Mouse (Mus musculus): ENCODE results near the gene Cipc. TPM values are rescaled to one million over a fixed set of nuclear protein-coding genes. Genes with fewer than 3 reads are reported as not detected.
A peak's percentile ranks its signal among the peaks of the same experiment; 100 is the strongest.

Gene Cipc
- total and polyA plus RNA-seq, 3 experiments: 42.7 to 89.5 (median 70.0) TPM

DNA sequence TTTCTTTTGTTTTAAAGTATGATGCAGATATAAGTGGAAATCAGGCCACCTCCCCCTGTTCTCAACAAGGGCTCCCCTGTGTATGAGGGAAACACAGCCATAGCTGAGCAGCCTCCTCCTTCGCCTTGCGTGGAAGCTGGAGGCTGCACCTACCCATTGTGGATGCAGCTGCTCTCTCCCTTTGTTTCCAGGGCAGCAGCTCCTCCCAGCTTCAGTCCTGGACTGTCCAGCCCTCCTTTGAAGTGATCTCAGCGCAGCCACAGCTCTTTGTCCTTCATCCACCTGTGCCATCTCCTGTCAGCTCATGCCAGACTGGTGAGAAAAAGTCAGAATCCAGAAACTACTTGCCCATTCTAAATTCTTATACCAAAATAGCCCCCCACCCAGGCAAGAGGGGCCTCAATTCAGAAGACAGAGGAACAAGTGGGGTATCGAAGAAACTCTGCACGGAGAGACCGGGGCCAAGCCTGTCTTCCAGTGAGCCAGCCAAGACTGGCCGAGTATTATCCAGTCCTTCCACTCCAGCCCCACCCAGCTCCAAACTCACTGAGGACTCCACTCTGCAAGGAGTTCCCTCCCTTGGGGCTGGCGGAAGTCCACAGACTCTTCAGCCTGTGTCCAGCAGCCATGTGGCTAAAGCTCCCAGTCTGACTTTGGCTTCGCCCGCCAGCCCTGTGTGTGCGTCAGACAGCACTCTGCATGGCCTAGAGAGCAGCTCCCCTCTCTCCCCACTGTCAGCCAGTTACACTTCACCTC is 14.9 kb downstream of the Cipc start:
- ATAC-seq (ENCODE audit: extremely low read depth, insufficient number of reproducible peaks, low FRiP score, poor library complexity, severe bottlenecking) (no peak), DNase-seq (ENCODE audit: low spot score) (no peak)
- H3K4me1 ChIP-seq (ENCODE audit: insufficient read depth, low read depth, low read length): no peaks in the 10 kb centered on the region
- peaks cover 92% of the 10 kb centered on the region for H3K36me3 ChIP-seq (replicated peaks)
- TF ChIP-seq GATA2 (IDR thresholded peaks at IDR 0.05; ENCODE audit: borderline replicate concordance, low read depth, low read length) (no peak), GATA1 (IDR thresholded peaks at IDR 0.05; ENCODE audit: borderline replicate concordance, low read length) (no peak), CTCF (IDR thresholded peaks at IDR 0.05; ENCODE audit: low read depth, low read length) (no peak), TAL1 (conservative IDR thresholded peaks at IDR 0.05; ENCODE audit: low read depth, low read length) (no peak), POLR2AphosphoS5 (IDR thresholded peaks at IDR 0.05; ENCODE audit: insufficient replicate concordance, low read depth, low read length) (no peak)
- H3K9me3 ChIP-seq (replicated peaks): no peaks in the 10 kb centered on the region
- no peak overlapping the region for H3K4me3 ChIP-seq (ENCODE audit: low read depth, low read length)
- H3K27me3 ChIP-seq (ENCODE audit: insufficient read depth, low read length): no peaks in the 10 kb centered on the region

DNA sequence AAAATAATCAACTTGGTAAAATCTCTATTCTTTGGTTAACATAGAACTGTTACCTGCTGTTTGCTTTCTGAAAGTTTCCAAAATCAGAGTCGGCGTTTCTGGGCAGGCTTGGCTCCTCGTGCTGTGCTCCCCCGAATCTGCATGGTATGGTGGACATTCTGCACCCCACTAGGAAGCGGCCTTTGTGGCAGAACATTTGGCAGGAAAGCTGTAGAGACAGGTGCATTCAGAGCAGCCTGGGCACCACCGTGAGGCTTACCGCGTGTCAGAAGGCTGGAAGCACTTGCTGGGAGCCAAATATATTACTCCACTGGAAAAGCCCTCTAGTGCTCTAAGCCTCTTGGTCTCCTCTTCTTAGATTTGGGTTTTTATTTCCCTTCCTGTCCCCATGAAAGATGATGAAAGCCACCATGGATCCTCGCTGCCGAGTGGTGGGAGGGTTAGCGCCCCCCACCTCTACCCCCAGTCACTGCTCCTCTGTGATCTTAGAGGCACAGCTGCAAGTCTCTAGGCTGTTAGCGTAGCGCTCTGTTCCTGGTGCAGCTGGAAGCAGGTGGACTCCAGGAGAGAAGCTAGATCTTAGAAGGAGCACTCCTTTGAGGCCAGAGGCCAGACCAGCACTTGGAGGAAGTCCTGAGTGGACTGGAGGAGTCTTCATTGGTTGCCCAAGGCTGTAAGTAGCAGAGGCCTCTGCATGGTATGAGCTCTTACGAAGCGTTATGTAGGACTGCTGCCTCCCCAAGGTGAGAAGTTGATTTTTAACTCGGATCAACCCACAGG is 17.6 kb downstream of the Cipc start:
- H3K36me3 ChIP-seq (replicated peaks): peaks cover 74% of the 10 kb centered on the region

GRCm38 (mm10) chr12:86965237-86965799 is 18.5 kb downstream of the Cipc start:
- no peaks in the 10 kb centered on the region for H3K9me3 ChIP-seq (replicated peaks)
- H3K4me1 ChIP-seq (ENCODE audit: insufficient read depth, low read depth, low read length): peaks cover 15% of the 10 kb centered on the region
- no peak overlapping the region for H3K4me3 ChIP-seq (ENCODE audit: low read depth, low read length)
- TF ChIP-seq TAL1 (conservative IDR thresholded peaks at IDR 0.05; ENCODE audit: low read depth, low read length) (no peak), GATA2 (IDR thresholded peaks at IDR 0.05; ENCODE audit: borderline replicate concordance, low read depth, low read length) (no peak), CTCF (IDR thresholded peaks at IDR 0.05; ENCODE audit: low read depth, low read length) (no peak), POLR2AphosphoS5 (IDR thresholded peaks at IDR 0.05; ENCODE audit: insufficient replicate concordance, low read depth, low read length) (no peak), GATA1 (IDR thresholded peaks at IDR 0.05; ENCODE audit: borderline replicate concordance, low read length) (no peak)
- ATAC-seq (ENCODE audit: extremely low read depth, insufficient number of reproducible peaks, low FRiP score, poor library complexity, severe bottlenecking): no peak
- H3K36me3 ChIP-seq (replicated peaks): peaks cover 66% of the 10 kb centered on the region
- no peaks in the 10 kb centered on the region for H3K27me3 ChIP-seq (ENCODE audit: insufficient read depth, low read length)
- DNase-seq (ENCODE audit: low spot score): no peak

More for the DNA sequence above, 17.6 kb downstream of the Cipc start:
- Histone ChIP-seq H3K4me1 (ENCODE audit: insufficient read depth, low read depth, low read length) (peaks cover 15% of the 10 kb centered on the region), H3K4me3 (ENCODE audit: low read depth, low read length) (no peak overlapping the region), H3K9me3 (replicated peaks) (no peaks in the 10 kb centered on the region), H3K27me3 (ENCODE audit: insufficient read depth, low read length) (no peaks in the 10 kb centered on the region)
- TF ChIP-seq TAL1 (conservative IDR thresholded peaks at IDR 0.05; ENCODE audit: low read depth, low read length): no peak
- no peak for TF ChIP-seq CTCF (IDR thresholded peaks at IDR 0.05; ENCODE audit: low read depth, low read length)
- TF ChIP-seq GATA1 (IDR thresholded peaks at IDR 0.05; ENCODE audit: borderline replicate concordance, low read length): no peak
- no peak for TF ChIP-seq GATA2 (IDR thresholded peaks at IDR 0.05; ENCODE audit: borderline replicate concordance, low read depth, low read length)
- no peak for TF ChIP-seq POLR2AphosphoS5 (IDR thresholded peaks at IDR 0.05; ENCODE audit: insufficient replicate concordance, low read depth, low read length)
- ATAC-seq (ENCODE audit: extremely low read depth, insufficient number of reproducible peaks, low FRiP score, poor library complexity, severe bottlenecking) (no peak), DNase-seq (ENCODE audit: low spot score) (no peak)

- TF ChIP-seq GATA1 (IDR thresholded peaks at IDR 0.05; ENCODE audit: borderline replicate concordance, low read length) (no peak), GATA2 (IDR thresholded peaks at IDR 0.05; ENCODE audit: borderline replicate concordance, low read depth, low read length) (no peak), CTCF (IDR thresholded peaks at IDR 0.05; ENCODE audit: low read depth, low read length) (no peak), POLR2AphosphoS5 (IDR thresholded peaks at IDR 0.05; ENCODE audit: insufficient replicate concordance, low read depth, low read length) (no peak)
- peaks cover 33% of the 10 kb centered on the region for H3K36me3 ChIP-seq (replicated peaks)
These were observed 21.8 kb downstream of the Cipc start for GRCm38 (mm10) chr12:86968468-86969219.

GRCm38 (mm10) chr12:86969220-86969601 is 22.4 kb downstream of the Cipc start:
- DNase-seq (ENCODE audit: low spot score): no peak
- Histone ChIP-seq H3K9me3 (replicated peaks) (no peaks in the 10 kb centered on the region), H3K4me3 (ENCODE audit: low read depth, low read length) (no peak overlapping the region), H3K27me3 (ENCODE audit: insufficient read depth, low read length) (peaks cover 3% of the 10 kb centered on the region; the same call in 1 of the 2 replicates), H3K36me3 (replicated peaks) (peaks cover 29% of the 10 kb centered on the region), H3K4me1 (ENCODE audit: insufficient read depth, low read depth, low read length) (peaks cover 27% of the 10 kb centered on the region)
- no peak for TF ChIP-seq POLR2AphosphoS5 (IDR thresholded peaks at IDR 0.05; ENCODE audit: insufficient replicate concordance, low read depth, low read length)
- no peak for TF ChIP-seq CTCF (IDR thresholded peaks at IDR 0.05; ENCODE audit: low read depth, low read length)
- no peak for TF ChIP-seq TAL1 (conservative IDR thresholded peaks at IDR 0.05; ENCODE audit: low read depth, low read length)
- TF ChIP-seq GATA1 (IDR thresholded peaks at IDR 0.05; ENCODE audit: borderline replicate concordance, low read length): no peak
- no peak for TF ChIP-seq GATA2 (IDR thresholded peaks at IDR 0.05; ENCODE audit: borderline replicate concordance, low read depth, low read length)
- ATAC-seq (ENCODE audit: extremely low read depth, insufficient number of reproducible peaks, low FRiP score, poor library complexity, severe bottlenecking): no peak

More at GRCm38 (mm10) chr12:86968468-86969219, 21.8 kb downstream of the Cipc start:
- peak; percentile 56 for DNase-seq (ENCODE audit: low spot score)
- no peak overlapping the region for H3K4me3 ChIP-seq (ENCODE audit: low read depth, low read length)
- peak; percentile 47; the same call in 1 of the 2 replicates for ATAC-seq (ENCODE audit: extremely low read depth, insufficient number of reproducible peaks, low FRiP score, poor library complexity, severe bottlenecking)
- H3K27me3 ChIP-seq (ENCODE audit: insufficient read depth, low read length): peaks cover 3% of the 10 kb centered on the region; the same call in 1 of the 2 replicates
- no peaks in the 10 kb centered on the region for H3K9me3 ChIP-seq (replicated peaks)
- H3K4me1 ChIP-seq (ENCODE audit: insufficient read depth, low read depth, low read length): peaks cover 25% of the 10 kb centered on the region
